Mouse (Mus musculus) right cerebral cortex, postnatal 14 days (tissue): Measurements from ENCODE around the gene Cxcr2.

Source experiments
- DNase-seq: peaks from one replicate; pipeline ENCODE4 v3.0.0; 2022

The Cxcr2 gene

GRCm38 (mm10) chr1:74199046-74199445 lies 45.3 kb downstream of the Cxcr2 start:
- DNase-seq, result no peak

- no peak for DNase-seq
Observed at GRCm38 (mm10) chr1:74201048-74201844, 47.5 kb downstream of the Cxcr2 start.

DNA sequence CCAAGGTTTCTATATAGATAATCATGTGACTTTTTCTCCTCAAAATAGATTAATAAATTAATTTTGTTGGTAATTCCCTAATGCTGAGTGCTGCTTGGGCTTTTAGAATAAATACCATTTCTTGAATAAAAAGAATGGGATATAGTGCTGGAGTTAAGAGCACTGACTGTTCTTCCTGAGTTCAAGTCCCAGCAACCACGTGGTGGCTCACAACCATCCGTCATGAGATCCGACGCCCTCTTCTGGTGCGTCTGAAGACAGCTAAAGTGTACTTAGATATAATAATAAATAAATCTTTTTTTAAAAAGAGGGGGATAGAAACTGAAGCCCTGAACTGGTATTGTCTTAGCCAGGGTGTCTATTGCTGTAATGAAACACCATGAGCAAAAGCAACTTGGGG lies 49.7 kb downstream of the Cxcr2 start:
- no peak for DNase-seq

GRCm38 (mm10) chr1:74205881-74206280 lies 52.1 kb downstream of the Cxcr2 start:
- no peak for DNase-seq

DNA sequence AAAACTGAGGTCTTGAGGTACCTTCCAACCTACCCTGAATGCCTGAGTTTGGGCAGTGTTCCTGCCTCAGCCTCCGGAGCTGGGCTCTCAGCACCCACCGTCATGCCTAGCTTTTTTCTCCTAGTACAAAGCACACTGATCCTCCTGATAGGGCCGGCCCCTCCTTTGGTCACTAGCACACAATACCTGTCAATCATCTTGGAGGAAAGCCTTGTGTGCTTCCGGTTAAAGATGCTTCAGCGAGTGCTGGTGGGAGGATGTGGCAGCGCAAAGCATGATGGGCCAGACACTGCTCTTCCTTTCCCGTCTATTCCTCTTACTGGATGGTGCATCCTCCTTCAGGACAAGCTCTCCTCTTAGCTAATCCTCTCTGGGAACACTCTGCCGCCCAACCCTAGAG lies 52.9 kb downstream of the Cxcr2 start:
- DNase-seq, result no peak

DNA sequence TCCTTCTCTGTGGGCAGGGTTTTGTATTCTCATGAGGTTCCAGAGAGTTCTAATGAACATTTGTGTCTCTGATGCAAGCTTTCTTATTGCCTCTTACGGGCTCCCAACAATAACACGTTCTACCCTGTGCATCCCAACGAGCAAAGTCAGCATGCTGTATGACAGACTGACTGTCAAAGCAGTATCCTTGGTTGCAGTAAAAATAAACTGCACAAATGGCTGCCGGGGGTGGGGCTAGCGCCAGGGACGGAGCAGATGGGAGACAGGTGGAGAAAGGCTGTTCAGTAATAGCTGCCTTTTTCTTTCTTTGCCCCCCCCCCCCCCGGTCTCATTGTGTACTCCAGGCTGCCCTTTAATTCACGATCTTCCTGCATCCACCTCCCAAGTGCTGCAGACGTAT lies 54.1 kb downstream of the Cxcr2 start:
- DNase-seq, result peak; percentile 43

DNA sequence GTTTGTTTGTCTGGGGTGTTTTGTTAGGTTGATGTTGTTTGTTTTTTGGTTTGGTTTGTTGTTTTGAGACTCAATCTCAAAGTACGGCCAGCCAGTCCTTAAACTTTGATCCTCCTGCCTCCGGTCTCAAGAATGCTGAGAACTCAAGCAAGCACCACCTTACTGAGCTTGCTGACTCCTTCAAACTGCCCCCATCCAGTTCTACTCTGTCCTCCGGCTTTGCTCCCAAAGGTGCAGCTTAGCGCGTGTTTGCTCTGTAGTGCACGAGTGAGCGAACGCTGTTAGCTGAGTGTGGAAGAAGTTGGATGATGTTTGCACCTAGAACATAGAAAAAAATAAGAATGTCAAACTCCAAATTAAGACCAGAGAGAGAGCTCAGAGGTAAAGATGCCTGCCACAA lies 55.2 kb downstream of the Cxcr2 start:
- DNase-seq, result no peak
